Mouse (Mus musculus) thymus, postnatal 14 days (tissue): Measurements from ENCODE around the gene Foxq1.
A peak's percentile ranks its signal among the peaks of the same experiment; 100 is the strongest.

Source experiments
- DNase-seq: peaks from one replicate; pipeline ENCODE4 v3.0.0; 2021

Gene Foxq1

DNA sequence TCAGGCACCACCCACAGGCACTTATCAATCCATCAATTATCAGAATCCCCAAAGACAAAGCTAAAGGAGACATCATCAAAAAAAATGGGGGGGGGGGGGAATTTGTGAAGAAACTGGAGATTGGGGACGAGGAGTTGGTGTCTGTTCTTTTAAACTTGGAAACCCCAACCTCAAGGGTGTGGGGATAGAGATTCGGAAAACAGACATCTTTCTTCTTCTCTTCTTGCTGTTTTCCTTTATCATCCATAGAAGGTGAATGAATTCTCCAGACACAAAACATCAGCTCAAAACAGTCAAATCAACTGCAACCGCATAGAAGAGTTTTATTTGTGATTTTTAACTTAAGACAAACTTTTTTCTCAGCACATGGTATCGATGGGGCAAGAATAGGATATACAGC lies at the start of gene Foxq1:
TSS of gene Foxq1 (plus strand) at position 301 of the 400 bp plus-strand sequence.
- no peak for DNase-seq

DNA sequence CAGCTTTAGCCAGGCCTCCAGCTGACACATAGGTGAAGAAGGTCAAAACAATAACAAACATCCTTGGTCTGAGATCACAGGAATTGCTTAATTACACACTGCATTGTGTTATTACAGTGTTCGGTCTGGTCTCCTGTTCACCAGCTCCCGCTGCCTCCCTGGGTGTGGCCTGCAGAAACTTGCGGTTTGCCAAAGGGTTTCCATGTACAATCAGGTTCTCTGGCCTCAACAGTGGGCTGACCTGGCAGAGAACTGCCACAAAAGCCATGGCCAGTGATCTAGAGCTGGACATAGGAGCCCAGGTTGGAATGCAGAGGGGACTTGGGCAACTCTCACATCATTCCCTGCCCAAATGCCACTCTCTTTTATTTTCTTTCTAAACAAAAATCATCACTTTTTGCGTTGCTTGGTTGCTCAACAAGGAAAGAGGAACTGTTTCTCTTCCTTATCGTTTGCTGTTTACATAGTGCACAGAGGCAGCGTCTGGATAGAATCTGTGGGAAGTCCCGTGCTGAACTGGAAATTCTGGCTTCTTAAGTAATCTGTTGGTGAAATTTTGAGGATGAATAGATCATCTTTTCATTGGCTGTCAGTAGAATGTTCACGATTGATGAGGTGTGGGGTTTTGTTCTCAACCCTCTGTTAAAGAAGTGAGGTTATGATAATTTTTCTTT lies 49.3 kb upstream of the Foxq1 start:
- no peak for DNase-seq

DNA sequence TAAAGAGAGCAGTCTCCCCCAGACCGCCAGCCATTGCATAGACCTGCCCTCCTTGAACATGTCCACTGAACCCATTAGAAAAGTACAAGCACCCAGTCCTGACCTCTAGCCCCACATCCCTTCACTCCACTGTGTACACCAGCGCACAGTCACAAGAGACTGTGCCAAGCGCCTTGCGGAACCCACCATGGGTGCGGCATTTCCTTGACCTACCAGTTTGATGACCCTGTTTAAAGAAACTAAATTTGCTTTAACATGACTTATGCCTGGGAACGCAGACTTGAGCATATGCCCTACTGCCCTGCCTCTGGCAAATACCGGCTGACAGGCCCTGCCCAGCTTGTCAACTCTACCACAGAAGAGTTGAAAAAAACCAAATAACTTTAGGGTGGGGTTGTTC lies 40.7 kb upstream of the Foxq1 start:
- DNase-seq, result no peak

GRCm38 (mm10) chr13:31518411-31518886 lies 37.5 kb upstream of the Foxq1 start:
- no peak for DNase-seq

DNA sequence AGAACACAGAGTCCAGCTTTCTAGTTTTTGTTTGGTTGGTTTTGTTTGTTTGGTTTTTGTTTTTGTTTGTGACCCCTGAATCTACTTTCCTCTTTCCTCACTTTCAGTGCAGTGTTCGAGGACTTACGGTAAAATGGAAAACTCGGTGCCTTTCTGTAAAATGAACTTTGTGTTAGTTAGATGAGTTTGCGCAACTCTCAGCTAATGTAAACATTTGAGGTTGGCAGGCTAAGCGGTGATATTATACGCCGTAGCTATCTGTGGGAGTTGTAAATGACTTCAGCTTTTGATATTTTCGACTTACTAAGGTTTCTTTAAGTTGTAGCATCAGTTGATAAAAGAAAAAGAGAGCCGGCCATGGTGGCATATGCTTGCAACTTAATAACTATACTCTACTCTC lies 37.0 kb upstream of the Foxq1 start:
- no peak for DNase-seq

DNA sequence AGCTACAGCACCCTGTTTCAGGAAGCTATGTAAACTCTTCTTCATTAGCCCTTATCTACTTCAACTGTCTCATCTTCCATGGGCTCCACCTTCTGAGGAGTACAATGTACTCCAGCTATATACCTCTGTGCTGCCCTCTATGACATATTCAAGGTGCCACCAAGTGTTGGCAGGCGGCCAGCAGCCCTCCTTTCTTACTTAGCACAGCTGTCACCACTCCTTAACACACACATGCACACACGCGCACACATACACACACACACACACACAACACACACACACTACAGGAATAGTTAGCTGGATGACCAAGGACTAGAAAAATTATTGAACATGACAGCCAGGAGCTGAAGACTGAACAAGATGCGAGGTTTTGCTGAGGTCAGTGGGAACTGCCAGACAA lies 31.0 kb upstream of the Foxq1 start:
- no peak for DNase-seq

DNA sequence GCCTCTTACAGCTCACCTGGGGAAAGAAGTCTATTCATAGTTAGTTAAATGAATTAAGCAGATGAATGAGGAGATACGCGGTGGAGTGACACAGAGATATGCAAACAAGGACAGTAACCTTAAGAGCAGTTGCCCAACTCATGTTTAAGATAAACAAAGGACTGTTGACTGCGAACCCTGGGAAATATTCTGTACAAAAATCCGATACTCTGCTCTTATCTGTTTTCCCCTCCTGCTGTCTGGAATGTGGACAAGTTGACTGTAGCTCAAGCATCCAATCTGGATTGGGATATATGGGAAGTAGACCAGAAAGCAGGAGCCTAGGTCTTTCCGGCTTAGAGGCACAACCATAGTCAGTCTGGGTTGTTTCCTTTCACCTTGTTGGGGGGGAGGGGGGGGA lies 24.7 kb upstream of the Foxq1 start:
- no peak for DNase-seq

DNA sequence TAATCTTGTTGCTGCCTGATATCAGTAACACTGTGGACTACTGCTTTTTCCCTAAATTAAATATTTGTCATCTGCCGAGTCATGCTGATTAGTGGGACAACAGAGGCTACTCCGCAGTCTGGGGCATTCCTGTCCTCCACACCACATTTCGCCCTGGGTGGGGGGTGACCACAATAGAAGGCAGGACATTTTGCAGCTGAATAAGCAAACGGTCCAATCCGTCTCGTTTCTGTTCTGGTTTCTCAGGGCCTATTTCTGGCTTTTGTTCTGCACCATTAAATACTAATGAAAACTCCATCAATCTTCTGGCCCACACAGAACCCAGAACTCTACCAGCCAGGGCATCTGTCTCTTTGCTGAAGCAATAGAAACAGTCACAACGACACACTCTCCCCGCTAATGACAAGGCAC lies 24.3 kb upstream of the Foxq1 start:
- no peak for DNase-seq

GRCm38 (mm10) chr13:31534726-31535125 lies 21.2 kb upstream of the Foxq1 start:
- no peak for DNase-seq

DNA sequence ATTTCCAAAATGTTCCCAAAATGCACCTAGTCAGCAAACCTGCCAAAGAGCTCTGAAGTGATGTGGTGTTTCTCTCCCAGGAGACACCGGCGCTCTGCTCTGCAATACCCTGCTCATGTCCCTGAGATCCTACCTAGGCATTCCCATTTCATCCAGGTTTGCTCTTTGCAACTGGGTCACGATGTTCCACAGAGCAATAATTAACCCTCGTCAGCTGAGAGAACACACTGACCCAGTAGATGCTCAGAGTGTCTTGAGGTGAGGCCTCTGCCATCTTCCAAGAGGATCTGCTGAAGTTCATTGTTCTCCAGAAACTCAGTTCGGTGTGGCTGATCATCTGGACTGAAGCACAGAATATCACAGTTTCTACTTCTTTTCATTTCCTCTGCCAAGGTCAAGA lies 12.9 kb upstream of the Foxq1 start:
- no peak for DNase-seq

DNA sequence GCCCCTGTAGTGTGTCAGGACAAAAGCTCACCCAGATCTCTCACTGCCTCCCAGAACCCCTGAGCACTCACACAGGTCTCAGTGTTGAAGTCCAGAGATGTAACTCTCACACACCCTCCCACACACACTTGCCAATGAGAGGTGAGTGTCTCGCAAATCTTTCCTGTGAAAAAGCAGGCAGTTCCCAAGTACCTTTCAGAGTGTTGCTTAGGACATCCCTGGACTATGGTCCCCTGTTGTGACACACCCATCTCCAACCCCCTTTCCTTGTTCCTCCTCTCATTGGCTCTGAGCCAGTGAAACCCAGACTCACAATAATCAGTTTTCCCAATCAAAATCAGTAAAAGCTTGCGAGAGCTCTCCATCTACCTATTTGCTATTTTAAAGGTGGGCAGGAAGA lies 9.2 kb upstream of the Foxq1 start:
- DNase-seq, result no peak

DNA sequence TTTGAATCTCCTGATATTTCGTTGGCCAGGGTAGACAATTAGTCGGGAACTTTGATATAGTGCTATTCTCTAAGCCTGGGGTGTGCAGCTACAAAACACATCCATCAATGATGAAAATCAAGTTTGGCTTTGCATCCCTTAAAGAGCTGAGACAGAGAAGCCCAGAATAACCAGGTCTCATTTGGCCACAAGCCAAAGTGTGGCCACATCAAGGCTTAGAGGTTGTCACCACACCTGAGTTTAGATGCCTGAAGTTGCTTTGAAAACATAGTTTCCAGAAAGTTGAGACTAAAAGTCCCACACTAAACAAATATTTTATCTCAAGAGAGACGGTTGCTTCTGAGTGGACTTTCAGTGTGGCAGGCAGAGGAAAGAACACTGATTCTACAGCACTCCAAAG lies 8.7 kb upstream of the Foxq1 start:
- no peak for DNase-seq

GRCm38 (mm10) chr13:31547610-31548009 lies 8.3 kb upstream of the Foxq1 start:
- DNase-seq, result no peak

GRCm38 (mm10) chr13:31556964-31557767 lies 1.2 kb downstream of the Foxq1 start:
- DNase-seq, result no peak

DNA sequence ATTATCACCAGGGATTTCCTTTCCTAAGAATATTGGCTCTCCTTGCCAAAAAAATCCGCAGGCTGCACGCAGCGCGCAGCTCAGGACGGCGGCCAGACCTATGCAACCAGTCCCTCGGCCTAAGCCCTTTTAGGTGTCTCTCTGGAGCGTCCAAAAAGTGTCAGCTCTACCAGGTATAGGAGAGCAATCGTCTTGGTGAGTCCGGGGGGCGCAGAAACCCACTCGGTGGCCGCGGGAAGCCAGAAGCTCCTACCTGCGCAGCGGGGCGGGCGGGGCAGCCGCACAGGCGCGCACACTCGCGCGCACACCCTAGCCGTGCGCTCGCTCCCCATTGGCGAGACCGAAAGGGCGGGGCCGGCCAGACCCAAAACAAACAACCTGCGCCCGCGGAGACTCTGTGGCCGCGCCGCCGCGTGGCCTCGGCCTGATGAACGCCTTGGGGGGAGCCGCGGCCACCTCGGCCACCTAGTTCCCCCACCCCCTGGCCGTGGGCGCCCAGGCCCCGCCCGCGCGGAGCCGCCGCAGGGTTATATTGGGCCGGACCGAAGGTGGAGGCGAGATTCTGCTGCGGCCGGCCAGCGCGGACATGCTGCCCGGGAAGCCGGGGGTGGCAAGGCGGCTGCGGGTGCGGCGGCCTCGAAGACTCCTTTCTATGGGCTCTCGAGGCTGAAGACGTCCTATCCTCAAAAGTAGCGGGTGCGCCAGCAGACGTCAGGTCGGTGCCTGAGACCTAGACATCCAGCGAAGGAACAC lies 2.0 kb downstream of the Foxq1 start:
- DNase-seq, result peak; percentile 18

DNA sequence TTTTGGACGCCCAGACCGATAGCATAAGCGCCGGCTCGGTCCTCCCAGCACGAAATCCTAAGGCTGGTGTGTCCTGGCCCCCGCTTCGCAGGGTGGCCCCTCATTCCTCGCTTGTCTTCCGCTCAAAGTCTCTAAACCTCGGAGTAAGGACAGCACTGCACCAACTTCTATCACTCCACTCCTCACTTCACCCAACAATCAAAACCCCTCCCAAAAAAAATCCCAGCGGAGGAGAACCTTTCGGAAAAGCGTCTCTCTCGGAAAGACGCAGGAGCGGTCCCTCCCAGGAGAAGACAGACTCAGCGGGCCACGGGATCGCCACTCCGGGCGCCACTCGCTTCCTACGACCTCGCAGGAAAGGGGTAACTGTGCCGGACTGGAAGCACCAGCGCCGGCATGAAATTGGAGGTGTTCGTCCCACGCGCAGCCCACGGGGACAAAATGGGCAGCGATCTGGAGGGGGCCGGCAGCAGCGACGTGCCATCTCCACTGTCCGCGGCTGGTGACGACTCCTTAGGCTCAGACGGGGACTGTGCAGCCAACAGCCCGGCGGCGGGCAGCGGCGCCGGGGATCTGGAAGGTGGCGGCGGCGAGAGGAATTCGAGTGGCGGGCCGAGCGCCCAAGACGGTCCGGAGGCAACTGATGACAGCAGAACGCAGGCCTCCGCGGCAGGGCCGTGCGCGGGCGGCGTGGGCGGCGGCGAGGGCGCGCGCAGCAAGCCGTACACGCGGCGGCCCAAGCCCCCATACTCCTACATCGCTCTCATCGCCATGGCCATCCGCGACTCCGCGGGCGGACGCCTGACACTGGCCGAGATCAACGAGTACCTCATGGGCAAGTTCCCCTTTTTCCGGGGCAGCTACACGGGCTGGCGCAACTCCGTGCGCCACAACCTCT lies 2.8 kb downstream of the Foxq1 start, which contains the start of gene A530084C06Rik:
TSS of gene A530084C06Rik (minus strand) at position 813 of the 898 bp plus-strand sequence.
- DNase-seq, result no peak

DNA sequence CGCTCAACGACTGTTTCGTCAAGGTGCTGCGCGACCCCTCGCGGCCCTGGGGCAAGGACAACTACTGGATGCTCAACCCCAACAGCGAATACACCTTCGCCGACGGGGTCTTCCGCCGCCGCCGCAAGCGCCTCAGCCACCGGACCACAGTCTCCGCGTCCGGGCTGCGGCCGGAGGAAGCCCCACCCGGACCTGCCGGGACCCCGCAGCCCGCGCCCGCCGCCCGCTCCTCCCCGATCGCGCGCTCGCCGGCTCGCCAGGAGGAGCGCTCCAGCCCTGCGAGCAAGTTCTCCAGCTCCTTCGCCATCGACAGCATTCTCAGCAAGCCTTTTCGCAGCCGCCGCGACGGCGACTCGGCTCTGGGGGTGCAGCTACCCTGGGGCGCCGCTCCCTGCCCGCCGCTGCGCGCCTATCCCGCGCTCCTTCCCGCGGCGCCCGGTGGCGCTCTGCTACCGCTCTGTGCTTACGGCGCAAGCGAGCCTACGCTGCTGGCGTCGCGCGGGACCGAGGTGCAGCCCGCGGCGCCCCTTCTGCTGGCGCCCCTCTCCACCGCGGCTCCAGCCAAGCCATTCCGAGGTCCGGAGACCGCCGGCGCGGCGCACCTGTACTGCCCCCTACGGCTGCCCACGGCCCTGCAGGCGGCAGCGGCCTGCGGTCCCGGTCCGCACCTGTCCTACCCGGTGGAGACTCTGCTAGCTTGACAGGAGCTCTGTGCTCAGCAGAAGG lies 3.6 kb downstream of the Foxq1 start:
- DNase-seq, result peak; percentile 55

GRCm38 (mm10) chr13:31564394-31564793 lies 8.5 kb downstream of the Foxq1 start:
- DNase-seq, result no peak

- no peak for DNase-seq
Observed at GRCm38 (mm10) chr13:31567099-31567498, 11.2 kb downstream of the Foxq1 start.

GRCm38 (mm10) chr13:31567617-31568294 lies 11.8 kb downstream of the Foxq1 start:
- no peak for DNase-seq
